Mouse (Mus musculus): ENCODE measurements around the gene 4930562C15Rik. TPM values are rescaled to one million over a fixed set of nuclear protein-coding genes. Genes with fewer than 3 reads are reported as not detected.

4930562C15Rik gene
- polyA plus RNA-seq, 1 experiment: not detected

DNA sequence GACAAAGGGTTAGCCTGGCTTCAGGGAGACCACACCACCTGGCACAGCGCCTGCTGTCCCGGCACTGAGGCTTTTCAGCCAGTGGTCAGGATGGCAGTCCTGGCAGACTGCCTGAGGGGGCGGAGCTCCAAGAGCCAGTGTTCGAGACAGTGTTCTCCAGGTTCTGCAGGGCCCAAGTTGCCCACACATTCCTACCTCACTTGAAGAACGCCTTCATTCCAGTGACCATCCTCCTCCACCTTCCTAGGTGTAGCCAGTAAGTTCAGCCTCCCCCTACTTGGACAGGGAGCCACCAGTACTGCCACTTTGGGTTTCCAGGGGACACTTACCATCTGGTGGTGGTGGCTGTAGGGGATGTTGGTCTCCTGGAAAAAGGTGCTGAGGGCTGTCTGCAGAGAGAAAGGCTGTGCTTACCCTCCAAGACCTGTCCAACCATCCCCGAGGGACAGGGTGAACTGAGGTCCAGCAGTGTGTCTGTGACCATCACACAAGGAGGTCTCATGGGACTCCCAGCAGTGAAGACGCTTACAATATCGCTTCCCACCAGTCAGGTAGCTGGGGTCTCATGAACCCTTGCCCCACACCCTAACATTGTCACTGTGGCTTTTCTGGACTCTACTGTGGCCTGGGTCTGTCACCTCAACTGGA lies 40.9 kb downstream of the 4930562C15Rik start:
- H3K4me3 ChIP-seq (ENCODE audit: insufficient read depth, low read length): no peak overlapping the region
- peaks cover 2% of the 10 kb centered on the region; the same call in 1 of the 2 replicates for H3K4me1 ChIP-seq (ENCODE audit: control insufficient read depth, insufficient read depth, low read length)
- no peak overlapping the region for H3K27ac ChIP-seq (ENCODE audit: insufficient read depth, low read length)
- TF ChIP-seq CTCF (IDR thresholded peaks at IDR 0.05; ENCODE audit: extremely low read depth, insufficient read depth, low read length): no peak
- TF ChIP-seq POLR2A (IDR thresholded peaks at IDR 0.05; ENCODE audit: extremely low read depth, insufficient read depth, low read length): no peak

DNA sequence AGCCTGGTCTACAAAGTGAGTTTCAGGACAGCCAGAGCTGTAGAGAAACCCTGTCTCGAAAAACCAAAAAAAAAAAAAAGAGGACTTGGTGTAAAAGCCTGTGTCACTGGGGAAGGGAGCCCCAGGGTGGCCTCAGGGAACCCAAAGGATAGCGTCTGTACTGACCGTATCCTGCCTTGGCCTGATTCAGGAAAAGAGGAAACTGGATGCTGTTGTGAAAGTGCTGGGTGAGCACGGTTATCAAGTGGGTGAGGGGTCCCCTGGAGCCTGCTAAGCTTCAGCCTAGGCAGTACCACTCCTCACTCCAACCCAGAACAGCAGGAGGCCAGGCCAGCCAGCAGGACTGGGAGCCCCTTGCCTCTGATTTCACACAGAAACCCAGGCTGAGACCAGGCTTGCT lies 42.0 kb downstream of the 4930562C15Rik start:
- Histone ChIP-seq H3K4me3 (ENCODE audit: insufficient read depth, low read length) (no peak overlapping the region), H3K4me1 (ENCODE audit: control insufficient read depth, insufficient read depth, low read length) (peaks cover 6% of the 10 kb centered on the region; the same call in 1 of the 2 replicates), H3K27ac (ENCODE audit: insufficient read depth, low read length) (no peak overlapping the region)
- TF ChIP-seq CTCF (IDR thresholded peaks at IDR 0.05; ENCODE audit: extremely low read depth, insufficient read depth, low read length) (no peak), POLR2A (IDR thresholded peaks at IDR 0.05; ENCODE audit: extremely low read depth, insufficient read depth, low read length) (no peak)

DNA sequence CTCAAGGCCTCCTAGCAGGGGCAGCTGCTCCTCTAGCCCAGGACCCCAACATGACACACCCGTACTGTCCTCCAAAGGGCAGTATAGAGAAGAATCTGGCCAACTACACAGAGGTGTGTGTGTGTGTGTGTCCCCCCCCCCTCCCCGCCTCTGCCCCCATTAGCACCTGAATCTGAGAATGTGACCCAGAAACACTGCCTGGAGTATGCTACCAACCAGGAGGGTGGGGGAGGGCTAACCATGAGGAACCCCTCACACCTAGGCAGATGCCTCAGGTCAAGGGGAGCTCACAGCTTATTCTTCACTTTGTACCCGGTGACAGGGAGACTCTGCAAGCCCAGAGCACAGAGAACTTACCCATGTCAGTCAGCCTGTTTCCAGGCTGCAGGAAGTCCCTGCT lies 42.5 kb downstream of the 4930562C15Rik start:
- Histone ChIP-seq H3K4me3 (ENCODE audit: insufficient read depth, low read length) (peak overlapping the region; percentile 87; the same call in 1 of the 2 replicates), H3K4me1 (ENCODE audit: control insufficient read depth, insufficient read depth, low read length) (peaks cover 6% of the 10 kb centered on the region; the same call in 1 of the 2 replicates), H3K27ac (ENCODE audit: insufficient read depth, low read length) (no peak overlapping the region)
- TF ChIP-seq POLR2A (IDR thresholded peaks at IDR 0.05; ENCODE audit: extremely low read depth, insufficient read depth, low read length) (no peak), CTCF (IDR thresholded peaks at IDR 0.05; ENCODE audit: extremely low read depth, insufficient read depth, low read length) (no peak)

DNA sequence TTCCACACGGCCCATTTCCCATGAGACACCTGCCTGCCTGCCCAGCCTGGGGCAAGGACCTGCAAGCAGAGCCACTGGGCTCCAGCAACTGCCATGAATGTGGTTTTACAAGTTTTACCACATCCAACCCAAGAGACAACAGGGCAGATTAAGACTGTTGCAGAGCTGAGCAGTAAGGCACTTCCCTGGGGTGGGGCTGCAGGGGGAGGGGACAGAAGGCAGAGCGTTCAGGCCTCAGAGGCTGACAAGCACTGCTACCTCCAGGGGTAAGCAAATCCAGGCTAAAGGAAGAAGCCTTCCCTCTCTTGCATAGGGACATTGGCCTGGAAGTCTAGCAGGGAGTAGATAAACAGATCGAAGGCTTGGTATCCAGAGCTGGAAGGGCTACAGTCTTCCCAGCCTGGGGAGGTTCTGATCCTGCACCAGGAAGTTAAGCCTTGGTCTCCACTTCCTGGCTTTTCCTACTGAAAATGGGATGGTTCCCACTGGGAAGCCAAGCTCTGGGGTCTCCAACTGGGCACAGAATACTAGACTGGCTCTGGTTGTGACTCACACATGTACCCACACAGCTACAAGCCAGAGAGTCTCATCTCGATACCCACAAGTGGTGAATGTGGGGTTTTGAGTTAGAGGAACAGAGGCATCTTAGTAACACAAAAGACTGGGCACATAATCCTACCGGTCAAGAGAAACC lies 43.1 kb downstream of the 4930562C15Rik start:
- Histone ChIP-seq H3K4me1 (ENCODE audit: control insufficient read depth, insufficient read depth, low read length) (peaks cover 6% of the 10 kb centered on the region; the same call in 1 of the 2 replicates), H3K4me3 (ENCODE audit: insufficient read depth, low read length) (peak overlapping the region; percentile 87), H3K27ac (ENCODE audit: insufficient read depth, low read length) (0 out of 2 replicates have a peak overlapping the region, but pooled peaks have one; percentile 32)
- TF ChIP-seq CTCF (IDR thresholded peaks at IDR 0.05; ENCODE audit: extremely low read depth, insufficient read depth, low read length) (no peak), POLR2A (IDR thresholded peaks at IDR 0.05; ENCODE audit: extremely low read depth, insufficient read depth, low read length) (no peak)

DNA sequence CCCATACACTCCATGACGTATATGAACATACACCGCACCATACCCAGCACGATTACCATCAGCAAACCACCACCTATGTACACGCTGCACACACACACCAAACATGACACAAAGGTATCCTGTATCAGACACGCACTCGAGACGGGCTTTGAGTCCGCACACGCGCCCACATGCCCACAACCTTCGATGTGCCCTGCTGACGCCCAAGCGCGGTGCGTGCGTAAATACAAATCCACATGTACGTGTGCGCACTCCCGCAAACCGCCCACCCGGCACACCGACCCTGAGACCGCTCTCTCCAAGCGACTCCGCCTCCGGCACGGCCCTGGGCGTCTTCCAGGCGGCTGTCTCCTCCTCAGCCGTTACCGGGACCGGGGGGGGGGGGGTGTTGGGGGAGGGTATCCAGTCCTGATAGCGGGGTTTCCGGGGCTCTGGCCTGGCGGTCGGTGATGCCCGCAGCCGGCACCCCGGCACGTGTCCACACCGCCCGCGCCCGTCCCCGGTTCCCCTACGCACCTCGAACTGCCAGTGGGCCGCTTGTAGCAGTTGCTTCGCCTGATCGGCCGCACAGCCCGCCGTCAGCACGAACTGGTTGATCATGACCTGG lies 44.0 kb downstream of the 4930562C15Rik start:
- peak overlapping the region; percentile 87 for H3K4me3 ChIP-seq (ENCODE audit: insufficient read depth, low read length)
- peaks cover 6% of the 10 kb centered on the region; the same call in 1 of the 2 replicates for H3K4me1 ChIP-seq (ENCODE audit: control insufficient read depth, insufficient read depth, low read length)
- H3K27ac ChIP-seq (ENCODE audit: insufficient read depth, low read length): peak overlapping the region; percentile 100
- TF ChIP-seq POLR2A (IDR thresholded peaks at IDR 0.05; ENCODE audit: extremely low read depth, insufficient read depth, low read length): peak; percentile 58; the same call in 1 of the 2 replicates
- TF ChIP-seq CTCF (IDR thresholded peaks at IDR 0.05; ENCODE audit: extremely low read depth, insufficient read depth, low read length): no peak

DNA sequence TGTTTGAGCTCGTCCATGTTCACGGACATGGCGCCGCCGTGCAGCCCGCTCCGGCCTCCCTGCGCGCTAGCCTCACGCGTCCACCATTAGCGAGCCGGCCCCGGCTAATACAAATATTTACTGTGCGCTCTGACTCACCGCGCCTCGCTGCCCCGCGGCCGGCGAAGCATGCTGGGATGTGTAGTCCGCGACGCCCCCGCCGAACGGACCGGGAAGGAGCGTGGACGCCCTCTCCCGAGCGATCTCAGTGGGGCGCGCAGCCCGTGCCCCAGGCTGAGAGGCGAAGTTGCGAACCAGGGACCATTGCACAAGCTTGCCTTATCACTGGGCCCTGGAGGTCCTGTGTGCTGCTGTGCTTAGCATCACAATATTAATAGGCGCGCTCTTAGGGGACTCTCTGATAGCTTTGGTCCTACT lies 44.5 kb downstream of the 4930562C15Rik start:
- H3K4me3 ChIP-seq (ENCODE audit: insufficient read depth, low read length): peak overlapping the region; percentile 87
- peaks cover 6% of the 10 kb centered on the region; the same call in 1 of the 2 replicates for H3K4me1 ChIP-seq (ENCODE audit: control insufficient read depth, insufficient read depth, low read length)
- TF ChIP-seq POLR2A (IDR thresholded peaks at IDR 0.05; ENCODE audit: extremely low read depth, insufficient read depth, low read length) (peak; percentile 70), CTCF (IDR thresholded peaks at IDR 0.05; ENCODE audit: extremely low read depth, insufficient read depth, low read length) (no peak)
- H3K27ac ChIP-seq (ENCODE audit: insufficient read depth, low read length): peak overlapping the region; percentile 100

DNA sequence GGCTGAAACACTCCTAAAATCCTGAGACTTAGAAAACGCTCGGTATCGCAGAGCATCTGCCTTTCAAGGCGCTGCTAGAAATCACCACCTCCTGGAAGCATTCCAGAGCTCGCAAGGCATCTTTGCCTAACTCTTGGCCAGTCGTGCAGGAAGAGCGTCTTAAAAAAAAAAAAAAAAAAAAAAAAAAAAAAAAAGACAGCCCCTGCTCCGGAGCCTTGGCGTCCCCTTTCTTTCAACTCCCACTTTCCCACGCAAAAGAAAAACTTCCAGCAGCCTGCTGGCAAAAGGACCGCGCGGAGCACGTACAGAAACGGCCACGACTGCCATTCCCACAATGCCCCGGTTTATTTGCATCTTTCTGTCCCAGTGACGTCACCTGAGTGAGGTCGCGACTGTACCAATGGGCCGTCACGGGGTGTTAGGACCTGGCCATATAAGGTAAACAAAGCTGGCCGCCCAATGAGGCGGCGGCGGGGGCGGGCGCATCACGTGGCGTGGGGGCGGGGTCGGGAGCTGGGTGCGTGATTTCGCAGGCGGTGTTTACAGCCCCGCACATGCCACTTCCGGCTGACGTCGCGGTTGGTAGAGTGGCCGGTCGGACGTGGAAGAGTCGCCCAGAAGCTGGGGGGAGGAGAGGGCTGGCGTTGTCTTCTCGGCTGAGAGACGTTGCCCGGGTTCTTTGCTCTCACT lies 45.1 kb downstream of the 4930562C15Rik start, which contains the start of gene Ubald1:
Ubald1 (minus strand) TSS at position 180 of the 690 bp plus-strand sequence.
- peaks cover 7% of the 10 kb centered on the region; the same call in 1 of the 2 replicates for H3K4me1 ChIP-seq (ENCODE audit: control insufficient read depth, insufficient read depth, low read length)
- TF ChIP-seq CTCF (IDR thresholded peaks at IDR 0.05; ENCODE audit: extremely low read depth, insufficient read depth, low read length) (no peak), POLR2A (IDR thresholded peaks at IDR 0.05; ENCODE audit: extremely low read depth, insufficient read depth, low read length) (peak; percentile 79)
- peak within 1 kb of the TSS; percentile 100 for H3K27ac ChIP-seq (ENCODE audit: insufficient read depth, low read length)
- H3K4me3 ChIP-seq (ENCODE audit: insufficient read depth, low read length): peak within 1 kb of the TSS; percentile 87

DNA sequence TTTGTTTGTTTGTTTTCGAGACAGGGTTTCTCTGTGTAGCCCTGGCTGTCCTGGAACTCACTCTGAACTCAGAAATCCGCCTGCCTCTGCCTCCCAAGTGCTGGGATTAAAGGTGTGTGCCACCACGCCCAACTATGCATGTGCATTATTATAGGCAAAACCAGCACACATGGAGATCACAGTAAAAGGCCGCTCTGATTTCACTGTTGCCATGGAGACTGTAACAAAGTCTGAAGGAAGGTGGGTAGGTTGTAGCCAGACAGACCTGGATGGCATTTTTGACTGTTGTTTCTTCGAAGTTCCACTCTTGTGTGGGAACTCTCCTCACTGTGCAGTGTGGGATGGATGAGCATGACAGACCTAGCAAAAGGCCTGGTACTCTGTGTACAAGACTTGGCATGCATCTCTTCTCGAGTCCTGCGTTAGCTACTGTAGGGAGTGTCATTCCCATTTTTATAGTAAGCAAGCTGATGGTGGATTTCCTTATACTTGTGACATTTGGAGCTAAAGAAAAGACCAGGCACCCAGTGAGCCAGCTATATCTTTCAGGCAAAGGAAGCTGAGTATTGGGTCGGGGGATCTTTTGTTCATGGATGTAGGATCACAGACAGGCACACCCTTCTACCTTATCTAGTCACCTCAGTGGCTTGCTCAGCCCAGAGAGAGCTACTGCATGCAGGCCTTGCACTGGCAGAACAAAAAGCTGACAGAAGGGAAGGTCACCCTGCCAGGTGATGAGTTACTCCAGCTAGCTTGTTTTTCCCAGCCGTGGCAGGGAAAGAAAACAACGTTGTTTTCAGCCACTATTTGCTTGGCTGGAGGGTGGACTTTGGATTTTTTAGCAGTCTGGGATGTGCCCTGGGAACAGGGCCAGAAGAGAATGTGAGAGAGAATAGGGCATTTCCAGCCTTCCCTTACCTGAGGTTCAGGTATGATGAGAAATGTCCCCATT lies 46.5 kb downstream of the 4930562C15Rik start:
- TF ChIP-seq CTCF (IDR thresholded peaks at IDR 0.05; ENCODE audit: extremely low read depth, insufficient read depth, low read length) (no peak), POLR2A (IDR thresholded peaks at IDR 0.05; ENCODE audit: extremely low read depth, insufficient read depth, low read length) (no peak)
- H3K27ac ChIP-seq (ENCODE audit: insufficient read depth, low read length): peak overlapping the region; percentile 90; the same call in 1 of the 2 replicates

More for the DNA sequence above, 46.5 kb downstream of the 4930562C15Rik start:
- Histone ChIP-seq H3K4me3 (ENCODE audit: insufficient read depth, low read length) (peak overlapping the region; percentile 87; the same call in 1 of the 2 replicates), H3K4me1 (ENCODE audit: control insufficient read depth, insufficient read depth, low read length) (peaks cover 8% of the 10 kb centered on the region; the same call in 1 of the 2 replicates)
